Mouse (Mus musculus) ES-Bruce4 (cell line): ENCODE measurements around the gene Capzb.
A peak's percentile ranks its signal among the peaks of the same experiment; 100 is the strongest.

Experiments used
- CTCF ChIP-seq: IDR thresholded peaks from one replicate; pipeline ENCODE4 v1.8.1; 2011; ENCODE audit warnings: low read depth, low read length
- EP300 ChIP-seq: IDR thresholded peaks from 2 replicates; pipeline ENCODE4 v1.6.1; 2011; ENCODE audit warnings: low read depth, low read length; ENCODE audit not compliant: insufficient read depth
- POLR2A ChIP-seq: IDR thresholded peaks from one replicate; pipeline ENCODE4 v1.8.1; 2011; ENCODE audit warnings: low read length; ENCODE audit not compliant: insufficient read depth

- no peak for TF ChIP-seq POLR2A
- TF ChIP-seq CTCF = no peak
- peak; percentile 22; the same call in 1 of the 2 replicates for TF ChIP-seq EP300
Observed at GRCm38 (mm10) chr4:139230376-139231120, 37.8 kb downstream of the Capzb start.
